Mouse (Mus musculus) liver, embryonic 15.5 days (tissue): ENCODE measurements around the gene Zmym4. TPM values are rescaled to one million over a fixed set of nuclear protein-coding genes. Genes with fewer than 3 reads are reported as not detected.

Experiments used
- ATAC-seq: fragments of 200-750 bp; cut with Nextera tagmentation; 2 replicates; pipeline ENCODE4 v1.8.0; 2017; ENCODE audit warnings: moderate number of reproducible peaks, mild to moderate bottlenecking, moderate library complexity; ENCODE audit not compliant: insufficient read depth
- H3K27ac ChIP-seq: fragments of 300-500 bp; sonication (generic); replicated peaks from 2 replicates; pipeline ENCODE4 v1.5.1; 2015; ENCODE audit warnings: mild to moderate bottlenecking, inconsistent platforms
- H3K27me3 ChIP-seq: fragments of 300-500 bp; sonication (generic); 2 replicates; pipeline ENCODE4 v1.6.1; 2015; ENCODE audit warnings: mild to moderate bottlenecking, inconsistent platforms
- H3K36me3 ChIP-seq: fragments of 300-500 bp; sonication (generic); replicated peaks from 2 replicates; pipeline ENCODE4 v1.6.1; 2015; ENCODE audit warnings: moderate library complexity, mild to moderate bottlenecking, inconsistent platforms
- H3K4me1 ChIP-seq: fragments of 300-500 bp; sonication (generic); replicated peaks from 2 replicates; pipeline ENCODE4 v1.6.1; 2015; ENCODE audit warnings: inconsistent platforms
- H3K4me2 ChIP-seq: fragments of 300-500 bp; sonication (generic); 2 replicates; pipeline ENCODE4 v1.6.1; 2015; ENCODE audit warnings: moderate library complexity, mild to moderate bottlenecking, inconsistent platforms
- H3K4me3 ChIP-seq: fragments of 300-500 bp; sonication (generic); replicated peaks from 2 replicates; pipeline ENCODE4 v1.5.1; 2015; ENCODE audit warnings: mild to moderate bottlenecking, inconsistent platforms
- H3K9ac ChIP-seq: fragments of 300-500 bp; sonication (generic); 2 replicates; pipeline ENCODE4 v1.6.1; 2015; ENCODE audit warnings: moderate library complexity, mild to moderate bottlenecking, inconsistent platforms
- H3K9me3 ChIP-seq: fragments of 300-500 bp; sonication (generic); replicated peaks from 2 replicates; pipeline ENCODE4 v1.6.1; 2016; ENCODE audit warnings: inconsistent platforms
- WGBS: fragments of 180-500 bp; shearing (Covaris S2); methylation state at CpG from one replicate; pipeline ENCODE4 v1.1.7; 2015; ENCODE audit warnings: mixed read lengths; ENCODE audit not compliant: insufficient replicate concordance; 5-methylcytosine and 5-hydroxymethylcytosine counted together
- polyA plus RNA-seq: library from polyadenylated mRNA; unstranded; fragments of >200 nt; fragmentation: Nextera tagmentation; extraction: Ambion mirVana; gene quantifications from 2 replicates; pipeline ENCODE4 v1.2.1, GENCODE M21; 2015

Zmym4 gene
- polyA plus RNA-seq, 1 experiment from 2014 or later, result 2.6 TPM

DNA sequence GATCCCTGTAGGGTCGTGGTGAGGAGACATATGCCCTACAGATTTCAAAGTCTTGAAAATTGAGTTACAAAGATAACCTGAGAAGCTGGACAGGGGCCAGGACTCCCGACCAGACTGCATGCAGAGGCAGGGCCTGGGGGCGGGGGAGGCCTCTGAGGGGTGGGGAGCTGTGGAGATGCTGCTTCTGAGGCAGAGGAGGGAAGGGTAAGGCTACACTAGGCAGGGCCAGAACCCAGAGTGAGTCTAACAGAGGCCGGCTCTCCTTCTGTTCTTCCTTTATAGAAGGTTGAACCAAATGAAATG lies 117.2 kb downstream of the Zmym4 start:
- H3K9ac ChIP-seq, result no peak overlapping the region
- H3K9me3 ChIP-seq, result no peaks in the 10 kb centered on the region
- 43% methylated on average over 4 of the region's 4 CpGs for WGBS
- no peaks in the 10 kb centered on the region for H3K27me3 ChIP-seq
- H3K4me3 ChIP-seq, result no peak overlapping the region
- H3K27ac ChIP-seq, result no peak overlapping the region
- peaks cover 42% of the 10 kb centered on the region for H3K36me3 ChIP-seq
- H3K4me1 ChIP-seq, result no peaks in the 10 kb centered on the region
- ATAC-seq, result no peak
- H3K4me2 ChIP-seq, result no peak overlapping the region

DNA sequence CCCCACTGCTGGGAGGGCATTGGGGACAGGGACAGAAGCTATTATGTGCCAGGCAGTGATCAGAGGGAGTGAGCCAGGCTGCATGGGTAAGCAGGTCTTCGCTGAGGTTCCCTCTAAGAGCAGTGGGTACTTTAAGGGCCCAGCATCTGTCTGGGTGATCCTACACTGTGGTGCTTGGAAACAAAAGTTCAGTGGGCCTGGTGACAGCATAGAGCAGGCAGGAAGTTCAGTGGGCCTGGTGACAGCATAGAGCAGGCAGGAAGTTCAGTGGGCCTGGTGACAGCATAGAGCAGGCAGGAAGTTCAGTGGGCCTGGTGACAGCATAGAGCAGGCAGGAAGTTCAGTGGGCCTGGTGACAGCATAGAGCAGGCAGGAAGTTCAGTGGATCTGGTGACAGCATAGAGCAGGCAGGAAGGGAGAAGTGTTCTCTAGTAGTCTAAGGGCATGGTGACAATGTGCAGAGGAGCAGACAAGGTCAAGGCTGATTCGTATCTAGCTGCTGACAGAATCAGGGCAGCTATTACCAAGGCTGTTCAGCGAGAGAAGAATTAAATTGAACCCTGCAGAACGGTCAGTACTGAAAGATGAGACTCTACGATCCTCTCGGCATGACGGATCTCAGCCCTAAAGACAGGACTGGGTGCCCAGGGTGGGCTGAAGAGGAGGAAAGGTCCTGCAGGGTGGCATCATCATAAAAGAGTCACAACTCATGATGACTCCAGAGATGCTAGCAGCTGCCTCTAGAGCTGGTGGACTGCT lies 117.7 kb downstream of the Zmym4 start:
- Histone ChIP-seq H3K4me2 (no peak overlapping the region), H3K36me3 (peaks cover 43% of the 10 kb centered on the region), H3K9me3 (no peaks in the 10 kb centered on the region), H3K4me3 (no peak overlapping the region), H3K27me3 (no peaks in the 10 kb centered on the region), H3K4me1 (no peaks in the 10 kb centered on the region), H3K9ac (no peak overlapping the region), H3K27ac (no peak overlapping the region)
- no peak for ATAC-seq
- WGBS, result 71% methylated on average over 7 of the region's 7 CpGs

DNA sequence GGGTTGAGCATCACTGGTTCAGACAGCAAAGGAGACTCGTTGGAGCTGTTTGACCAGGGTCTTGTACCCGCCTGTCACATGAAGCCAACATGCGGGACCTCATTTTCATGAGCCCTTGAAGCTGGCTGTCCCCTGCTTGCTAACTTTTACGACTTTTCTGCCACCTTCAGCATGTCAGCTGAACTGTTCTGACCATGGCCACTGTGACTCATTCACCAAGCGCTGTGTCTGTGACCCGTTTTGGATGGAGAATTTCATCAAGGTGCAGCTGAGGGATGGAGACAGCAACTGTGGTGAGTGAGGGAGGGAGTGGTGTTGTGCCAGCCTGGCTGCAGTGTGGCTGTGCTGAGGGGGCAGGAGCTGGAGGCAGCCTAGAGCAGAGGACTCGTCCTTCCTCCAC lies 121.0 kb downstream of the Zmym4 start:
- H3K9ac ChIP-seq, result no peak overlapping the region
- H3K9me3 ChIP-seq, result no peaks in the 10 kb centered on the region
- H3K27me3 ChIP-seq, result no peaks in the 10 kb centered on the region
- no peak overlapping the region for H3K4me3 ChIP-seq
- H3K4me1 ChIP-seq, result no peaks in the 10 kb centered on the region
- ATAC-seq, result no peak
- peaks cover 29% of the 10 kb centered on the region for H3K36me3 ChIP-seq
- H3K4me2 ChIP-seq, result no peak overlapping the region
- H3K27ac ChIP-seq, result no peak overlapping the region
- WGBS, result 62% methylated on average over 7 of the region's 7 CpGs

DNA sequence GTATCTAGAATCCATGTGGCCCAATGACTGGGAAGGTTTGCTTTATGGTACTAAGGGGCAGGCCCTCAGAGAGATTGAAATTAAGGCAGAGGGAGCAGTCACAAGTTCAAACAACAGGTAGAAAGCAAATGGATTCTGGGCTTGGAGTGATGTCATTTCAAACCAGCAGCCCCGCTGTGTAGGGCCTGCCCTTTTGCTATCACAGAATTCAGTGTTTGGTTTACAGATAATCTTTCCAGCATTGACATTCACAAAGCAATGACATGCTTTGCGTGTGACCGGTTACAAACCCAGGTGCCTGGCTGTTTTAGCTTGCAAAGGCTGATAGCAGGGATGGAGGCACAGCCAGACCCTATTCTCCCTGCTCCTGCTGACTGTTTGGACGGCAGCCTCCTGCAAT lies 122.3 kb downstream of the Zmym4 start:
- ATAC-seq, result no peak
- no peak overlapping the region for H3K4me2 ChIP-seq
- no peaks in the 10 kb centered on the region for H3K9me3 ChIP-seq
- 63% methylated on average over 4 of the region's 4 CpGs for WGBS
- no peak overlapping the region for H3K27ac ChIP-seq
- no peaks in the 10 kb centered on the region for H3K27me3 ChIP-seq
- H3K9ac ChIP-seq, result no peak overlapping the region
- H3K4me3 ChIP-seq, result no peak overlapping the region
- H3K36me3 ChIP-seq, result peaks cover 22% of the 10 kb centered on the region
- H3K4me1 ChIP-seq, result no peaks in the 10 kb centered on the region

DNA sequence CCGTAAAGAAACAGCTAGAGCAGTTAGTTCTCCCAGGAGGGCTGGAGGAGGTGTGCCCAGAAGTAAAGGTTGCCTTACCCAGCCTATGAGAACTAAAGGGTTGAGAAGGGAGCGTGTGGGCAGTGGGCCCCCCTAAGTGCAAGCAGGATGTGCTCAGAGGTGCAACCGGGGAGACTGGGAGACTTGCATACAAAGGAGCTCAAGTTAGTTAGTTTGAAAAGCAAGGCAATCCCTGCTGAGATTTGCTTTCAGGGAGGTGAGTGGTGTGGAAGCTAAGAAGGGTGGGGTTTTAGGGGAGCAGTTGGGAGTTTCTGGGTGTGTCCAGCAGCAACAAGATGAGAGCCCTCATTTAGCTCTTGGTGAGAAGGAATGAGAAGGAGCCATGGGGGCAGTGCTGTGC lies 125.0 kb downstream of the Zmym4 start:
- Histone ChIP-seq H3K4me2 (no peak overlapping the region), H3K4me3 (no peak overlapping the region), H3K9me3 (no peaks in the 10 kb centered on the region), H3K36me3 (peaks cover 22% of the 10 kb centered on the region), H3K4me1 (no peaks in the 10 kb centered on the region), H3K27ac (no peak overlapping the region), H3K9ac (no peak overlapping the region), H3K27me3 (no peaks in the 10 kb centered on the region)
- no peak for ATAC-seq
- 69% methylated on average over 3 of the region's 3 CpGs for WGBS

DNA sequence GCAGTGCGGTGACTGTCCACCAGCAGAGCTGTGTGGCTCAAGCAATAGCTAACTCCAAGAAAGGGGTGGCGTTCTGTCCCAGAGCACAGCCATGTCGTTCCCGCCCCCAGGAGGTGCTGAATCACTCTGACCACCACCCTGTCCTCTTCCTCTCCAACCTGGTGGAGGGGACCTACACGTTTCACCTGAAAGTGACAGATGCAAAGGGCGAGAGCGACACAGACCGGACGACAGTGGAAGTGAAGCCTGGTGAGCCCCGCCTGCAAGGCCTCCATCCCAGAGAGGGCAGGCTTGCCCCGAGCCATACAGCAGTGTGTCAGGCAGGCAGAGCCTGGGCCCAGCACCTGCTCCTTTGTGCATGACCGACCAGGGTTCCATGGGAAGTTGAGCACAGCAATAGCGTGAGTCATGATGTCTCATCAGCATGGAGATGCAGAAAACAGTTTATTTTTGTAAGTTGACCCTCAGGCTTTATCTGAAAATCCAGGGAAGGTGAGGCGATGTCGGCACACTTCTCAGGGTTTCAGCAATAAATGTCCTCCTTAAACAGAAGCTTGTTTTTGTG lies 126.9 kb downstream of the Zmym4 start:
- no peaks in the 10 kb centered on the region for H3K27me3 ChIP-seq
- peaks cover 20% of the 10 kb centered on the region for H3K36me3 ChIP-seq
- ATAC-seq, result no peak
- H3K4me3 ChIP-seq, result no peak overlapping the region
- H3K4me2 ChIP-seq, result no peak overlapping the region
- no peaks in the 10 kb centered on the region for H3K9me3 ChIP-seq
- H3K9ac ChIP-seq, result no peak overlapping the region
- H3K27ac ChIP-seq, result no peak overlapping the region
- no peaks in the 10 kb centered on the region for H3K4me1 ChIP-seq
- WGBS, result 82% methylated on average over 15 of the region's 15 CpGs

DNA sequence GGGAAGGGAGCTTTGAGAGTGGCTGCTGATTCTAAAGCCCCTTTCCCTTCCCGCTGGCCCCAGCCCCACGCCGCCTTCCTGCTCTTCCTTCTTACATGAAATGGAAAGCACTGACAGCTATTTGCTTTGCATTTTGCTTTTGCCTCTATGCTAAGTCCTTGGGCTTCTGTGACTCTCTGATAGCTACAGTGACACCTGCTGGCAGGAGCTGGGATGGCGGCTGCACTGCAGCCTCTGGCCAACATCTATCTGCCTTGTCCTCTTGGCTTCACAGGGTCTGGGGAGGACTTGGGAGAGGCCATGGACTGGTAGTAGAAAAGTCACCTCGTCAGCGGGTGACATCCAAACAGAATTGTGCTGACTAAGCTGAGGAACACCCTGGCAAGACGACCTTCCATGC lies 128.1 kb downstream of the Zmym4 start:
- no peak for ATAC-seq

DNA sequence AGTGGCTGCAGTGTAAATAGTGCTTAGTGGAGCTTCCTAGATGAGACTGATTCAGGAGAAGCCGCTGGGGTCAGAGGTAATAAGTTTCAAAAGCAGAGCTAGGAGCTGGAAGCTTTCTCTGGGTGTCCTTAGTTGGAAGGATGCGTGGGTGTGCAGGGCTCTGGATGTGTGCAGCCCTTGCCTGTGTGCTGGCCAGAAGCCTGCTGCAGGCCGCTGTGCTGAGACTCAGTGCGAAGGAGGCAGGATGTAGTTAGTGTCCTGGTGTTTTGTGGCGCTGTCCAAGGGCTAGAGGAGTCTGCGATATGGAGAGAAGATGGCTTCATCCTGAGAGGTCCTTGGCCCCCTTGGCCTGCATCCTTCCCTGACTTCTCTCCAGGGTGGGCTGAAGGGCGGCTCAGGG lies 129.1 kb downstream of the Zmym4 start:
- no peaks in the 10 kb centered on the region for H3K27me3 ChIP-seq
- ATAC-seq, result no peak
- H3K9me3 ChIP-seq, result no peaks in the 10 kb centered on the region
- no peaks in the 10 kb centered on the region for H3K4me1 ChIP-seq
- no peak overlapping the region for H3K9ac ChIP-seq
- WGBS, result 75% methylated on average over 7 of the region's 7 CpGs
- H3K36me3 ChIP-seq, result peaks cover 23% of the 10 kb centered on the region; the same call in 1 of the 2 replicates
- H3K4me2 ChIP-seq, result no peak overlapping the region
- H3K4me3 ChIP-seq, result no peak overlapping the region
- H3K27ac ChIP-seq, result no peak overlapping the region

More for the DNA sequence above, 128.1 kb downstream of the Zmym4 start:
- H3K9me3 ChIP-seq, result no peaks in the 10 kb centered on the region
- H3K4me3 ChIP-seq, result no peak overlapping the region
- H3K27ac ChIP-seq, result no peak overlapping the region
- H3K36me3 ChIP-seq, result peaks cover 23% of the 10 kb centered on the region; the same call in 1 of the 2 replicates
- WGBS, result 17% methylated on average over 7 of the region's 7 CpGs
- H3K9ac ChIP-seq, result no peak overlapping the region
- no peaks in the 10 kb centered on the region for H3K4me1 ChIP-seq
- no peaks in the 10 kb centered on the region for H3K27me3 ChIP-seq
- H3K4me2 ChIP-seq, result no peak overlapping the region

DNA sequence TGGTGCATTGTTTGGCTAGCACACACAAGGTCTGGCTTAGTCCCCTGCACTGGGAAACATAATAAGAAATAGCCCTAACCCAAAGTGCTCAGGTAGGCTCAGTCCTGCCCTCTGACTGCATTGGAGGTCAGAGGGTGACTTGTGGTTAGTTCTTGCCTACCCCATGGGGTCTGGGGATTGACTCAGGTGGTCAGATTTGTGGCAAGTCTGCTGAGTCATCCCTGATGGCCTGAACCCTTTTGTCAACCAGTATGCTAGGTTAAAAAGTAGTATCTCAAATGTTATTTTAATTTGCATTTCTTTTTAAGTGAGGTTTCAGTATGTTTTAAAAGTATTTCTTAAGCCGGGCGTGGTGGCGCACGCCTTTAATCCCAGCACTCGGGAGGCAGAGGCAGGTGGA lies 136.8 kb downstream of the Zmym4 start:
- Histone ChIP-seq H3K27ac (no peak overlapping the region), H3K4me1 (no peaks in the 10 kb centered on the region), H3K4me3 (no peak overlapping the region), H3K4me2 (no peak overlapping the region), H3K9ac (no peak overlapping the region), H3K36me3 (peaks cover 24% of the 10 kb centered on the region), H3K9me3 (no peaks in the 10 kb centered on the region), H3K27me3 (no peaks in the 10 kb centered on the region)
- 88% methylated on average over 5 of the region's 5 CpGs for WGBS
- ATAC-seq, result no peak

DNA sequence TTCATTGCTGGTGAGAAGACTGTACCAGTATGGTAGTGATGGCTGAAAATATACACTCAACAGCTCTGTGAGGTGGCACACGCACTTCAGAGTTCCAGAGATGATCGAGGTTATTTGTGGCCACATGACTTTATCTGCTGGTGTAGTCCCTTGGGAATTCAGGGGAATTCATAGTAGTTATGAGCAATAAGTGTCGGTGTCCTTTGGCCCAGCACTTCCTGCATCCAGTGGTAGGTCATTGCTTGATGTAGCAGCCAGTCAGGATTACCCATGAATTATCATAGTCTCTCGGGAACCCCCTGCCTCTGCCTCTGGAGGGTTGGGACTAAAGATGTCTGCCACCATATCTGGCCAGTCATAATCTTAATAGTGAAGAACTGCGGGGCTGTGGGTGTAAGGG lies 144.0 kb downstream of the Zmym4 start:
- Histone ChIP-seq H3K4me3 (no peak overlapping the region), H3K4me1 (no peaks in the 10 kb centered on the region), H3K27me3 (no peaks in the 10 kb centered on the region)

DNA sequence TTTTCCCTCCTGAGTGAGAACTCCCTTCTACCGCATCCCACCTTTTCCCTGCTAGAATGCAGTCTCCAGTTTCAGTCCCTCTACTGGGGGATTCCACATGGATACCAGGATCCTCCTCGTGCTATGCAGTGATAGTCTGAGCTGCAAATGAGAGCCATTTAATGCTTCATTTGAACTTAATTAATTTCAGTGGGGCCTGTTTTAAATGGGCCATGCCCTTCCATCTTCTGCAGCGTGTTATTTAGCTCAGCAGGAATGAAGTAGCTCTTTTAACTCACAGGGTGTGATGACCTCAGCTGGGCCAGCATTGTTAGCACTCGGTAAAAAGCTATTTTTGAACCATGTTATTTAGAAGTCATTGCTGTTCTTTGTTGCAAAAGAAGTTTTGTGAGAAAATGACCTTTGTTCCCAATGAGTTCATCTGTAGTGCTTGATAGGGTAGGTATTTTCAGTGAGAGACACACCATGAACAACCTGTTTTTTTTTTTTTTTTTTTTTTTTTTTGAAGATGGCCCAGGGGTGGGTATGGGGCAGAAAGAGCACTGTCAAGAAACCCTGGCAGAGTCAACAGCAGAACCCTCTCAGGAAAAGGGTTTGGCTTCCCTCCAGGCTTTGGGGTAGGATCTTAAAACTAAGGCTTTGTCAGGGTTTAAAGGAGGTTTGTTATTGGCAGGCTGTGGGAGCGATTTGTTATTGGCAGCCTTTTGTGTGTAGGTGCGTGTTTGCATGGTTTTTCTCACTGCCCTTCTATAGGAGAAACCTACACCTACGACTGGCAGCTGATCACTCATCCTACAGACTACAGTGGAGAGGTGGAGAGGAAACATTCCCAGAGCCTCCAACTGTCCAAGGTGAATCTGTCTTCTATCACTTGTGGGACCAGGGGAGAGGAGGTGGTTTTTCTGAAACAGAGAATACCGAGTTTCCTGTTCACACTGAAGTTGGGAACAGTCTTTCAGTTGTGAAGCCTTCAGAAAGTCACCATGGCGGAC lies 144.7 kb downstream of the Zmym4 start:
- no peak overlapping the region for H3K27ac ChIP-seq
- H3K4me2 ChIP-seq, result no peak overlapping the region
- no peak for ATAC-seq
- H3K36me3 ChIP-seq, result peaks cover 20% of the 10 kb centered on the region; the same call in 1 of the 2 replicates
- no peaks in the 10 kb centered on the region for H3K4me1 ChIP-seq
- no peaks in the 10 kb centered on the region for H3K27me3 ChIP-seq
- H3K4me3 ChIP-seq, result no peak overlapping the region
- 65% methylated on average over 9 of the region's 9 CpGs for whole genome bisulfite sequencing
- no peaks in the 10 kb centered on the region for H3K9me3 ChIP-seq
- H3K9ac ChIP-seq, result no peak overlapping the region

More for the DNA sequence above, 144.0 kb downstream of the Zmym4 start:
- ATAC-seq, result no peak
- H3K36me3 ChIP-seq, result peaks cover 17% of the 10 kb centered on the region; the same call in 1 of the 2 replicates
- no peak overlapping the region for H3K27ac ChIP-seq
- no peaks in the 10 kb centered on the region for H3K9me3 ChIP-seq
- no peak overlapping the region for H3K4me2 ChIP-seq
- H3K9ac ChIP-seq, result no peak overlapping the region
- 81% methylated on average over 5 of the region's 5 CpGs for WGBS
